Mouse (Mus musculus) olfactory bulb, adult 2 months (tissue): ENCODE measurements around the gene Mcrip1.

ENCODE experiments used
- CTCF ChIP-seq: fragments of 200-500 bp; IDR thresholded peaks from 2 replicates; pipeline ENCODE4 v1.5.1; 2012; ENCODE audit warnings: low read depth, mild to moderate bottlenecking, low read length, moderate library complexity; ENCODE audit not compliant: insufficient read depth
- POLR2A ChIP-seq: fragments of 200-500 bp; IDR thresholded peaks from 2 replicates; pipeline ENCODE4 v1.6.1; 2012; ENCODE audit warnings: mild to moderate bottlenecking, low read depth, low read length, moderate library complexity; ENCODE audit not compliant: insufficient read depth

GRCm38 (mm10) chr11:120538955-120539284 is 10.6 kb downstream of the Mcrip1 start:
- TF ChIP-seq CTCF (no peak), POLR2A (no peak)
